Mouse (Mus musculus) liver, adult 10 weeks (tissue): ENCODE data around the gene Lsr. TPM values are rescaled to one million over a fixed set of nuclear protein-coding genes. Genes with fewer than 3 reads are reported as not detected.

ENCODE experiments used
- polyA plus RNA-seq: library from polyadenylated mRNA; stranded (reverse); fragments of 350-450 nt; fragmentation: Illumina TruSeq; extraction: RNeasy Lipid Tissue Mini Kit (QIAGEN cat#74804); gene quantifications from one replicate; pipeline ENCODE4 v1.2.3, GENCODE M21; 2014; ENCODE audit warnings: low read depth, low replicate concordance

Lsr gene
- polyA plus RNA-seq: 12.5 TPM

DNA sequence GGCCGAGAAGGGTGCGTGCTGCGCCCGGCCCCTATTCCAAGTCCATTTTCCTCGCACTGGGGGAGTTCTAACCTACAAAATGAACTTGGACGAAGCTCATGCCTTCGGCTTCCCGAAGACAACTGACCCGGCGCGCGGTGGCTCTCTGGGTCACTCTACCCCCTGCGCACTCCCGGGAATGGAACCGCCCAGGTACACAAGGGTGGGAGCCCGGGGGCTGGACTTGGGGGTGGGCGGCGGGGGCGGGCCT, at the start of gene Lsr:
Lsr (minus strand) TSS at position 214 of the 250 bp plus-strand sequence.

DNA sequence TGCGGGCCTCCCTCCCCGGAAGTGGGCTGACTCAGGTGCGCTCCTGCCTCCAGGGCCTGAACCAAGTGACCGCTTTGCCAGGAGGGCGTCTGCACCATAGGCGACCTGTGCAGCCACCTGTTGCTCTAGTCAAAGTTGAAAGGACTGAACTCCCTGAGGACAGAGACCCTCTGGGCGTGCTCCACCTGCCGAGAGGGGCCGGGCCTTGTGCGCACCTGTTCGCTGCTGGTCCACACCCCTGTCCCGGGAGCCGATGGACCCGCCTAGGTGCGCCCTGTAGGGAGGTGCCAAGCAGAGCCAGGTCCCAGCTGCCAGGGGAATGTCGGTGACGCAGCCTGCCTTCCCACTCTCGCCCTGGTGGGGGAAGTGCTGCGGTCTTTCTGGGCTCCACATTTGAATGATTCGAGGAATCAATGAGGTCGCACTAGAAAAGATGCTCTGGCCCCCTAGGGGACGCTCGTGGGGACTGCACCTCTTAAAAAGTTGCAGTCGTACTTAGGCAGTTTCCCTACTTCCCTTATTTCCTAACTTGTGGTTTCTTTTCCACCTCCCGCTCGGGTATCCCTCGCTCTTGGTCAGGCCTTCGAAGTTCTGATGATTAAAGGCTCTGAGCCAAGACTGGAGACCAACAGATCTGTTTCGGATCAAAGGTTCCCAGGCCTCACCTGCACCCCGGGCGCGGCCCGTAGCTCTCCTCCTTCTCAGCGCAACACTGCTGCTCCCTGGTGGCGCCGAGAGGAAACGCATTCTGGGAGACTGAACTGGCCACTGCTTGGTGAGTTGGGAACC, 431 bp upstream of the Lsr start, which contains the start of gene Fam187b:
Fam187b (plus strand) TSS at position 290 of the 789 bp plus-strand sequence.

DNA sequence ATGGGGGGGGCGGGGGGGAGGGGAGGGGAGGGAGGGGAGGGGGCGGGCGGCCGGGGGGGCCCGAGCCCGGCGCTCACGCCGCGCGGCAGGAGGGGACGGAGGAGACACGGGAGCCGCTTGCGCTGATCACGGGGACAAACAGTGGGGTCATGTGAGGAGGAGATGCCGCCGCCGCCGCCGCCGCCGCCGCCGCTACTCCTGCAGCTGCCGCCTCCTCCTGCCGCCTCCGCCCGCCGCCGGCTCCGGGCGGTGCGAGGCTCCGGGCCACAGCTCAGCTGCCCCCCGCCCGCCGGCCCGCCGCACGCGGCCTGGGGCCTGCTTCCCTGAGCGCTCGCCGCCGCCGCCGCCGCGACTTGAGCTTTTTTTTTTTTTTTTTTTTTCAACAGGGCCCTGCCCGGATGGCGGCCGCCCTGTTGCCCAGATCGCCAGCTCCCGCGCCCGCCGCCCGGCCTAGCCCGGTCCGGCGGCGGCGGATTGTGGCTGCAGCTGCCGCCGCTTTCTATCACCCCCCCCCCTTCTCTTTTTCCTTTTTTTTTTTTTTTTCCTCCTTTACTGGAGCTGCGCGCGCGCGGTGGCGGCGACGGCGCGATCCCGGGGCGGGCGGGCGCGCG, 16.4 kb downstream of the Lsr start, which contains the start of gene Usf2:
Usf2 (minus strand) TSS at position 48 of the 611 bp plus-strand sequence.

DNA sequence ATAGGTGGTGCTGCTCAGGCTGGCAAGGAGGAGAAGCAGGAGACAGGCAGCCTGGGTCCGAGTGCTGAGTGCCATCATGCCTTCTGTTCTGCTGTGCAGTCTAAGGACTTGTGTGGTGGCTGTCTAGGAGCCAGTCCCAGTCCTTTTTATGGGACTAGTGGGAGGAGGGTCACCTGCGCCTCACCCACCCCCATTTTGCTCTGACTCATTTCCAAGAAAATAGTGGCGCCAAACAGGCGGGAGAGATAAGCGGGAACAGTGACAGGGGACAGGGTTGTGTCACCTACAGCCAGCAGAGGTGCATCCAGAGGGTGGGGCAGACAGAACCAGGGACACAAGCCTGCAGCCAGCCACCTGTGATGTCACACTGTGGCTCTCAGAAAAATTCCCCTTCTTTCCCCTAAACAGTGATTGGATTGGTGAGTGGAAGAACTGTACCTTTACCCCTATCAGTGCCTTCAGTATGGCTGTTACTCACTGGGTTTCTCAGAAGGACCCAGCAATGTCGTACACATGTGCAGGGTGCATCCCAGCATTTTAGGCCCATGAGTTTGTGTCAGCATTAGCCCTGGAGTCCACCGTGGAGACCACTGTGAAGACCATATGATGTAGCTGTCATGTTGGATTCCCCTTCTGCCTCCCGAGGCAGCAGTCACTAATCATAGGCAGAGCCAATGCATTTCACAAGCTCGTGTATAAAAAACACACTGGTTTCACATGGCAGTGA, 29.2 kb downstream of the Lsr start, which contains the start of gene Hamp:
Hamp (minus strand) TSS at position 124 of the 727 bp plus-strand sequence.

DNA sequence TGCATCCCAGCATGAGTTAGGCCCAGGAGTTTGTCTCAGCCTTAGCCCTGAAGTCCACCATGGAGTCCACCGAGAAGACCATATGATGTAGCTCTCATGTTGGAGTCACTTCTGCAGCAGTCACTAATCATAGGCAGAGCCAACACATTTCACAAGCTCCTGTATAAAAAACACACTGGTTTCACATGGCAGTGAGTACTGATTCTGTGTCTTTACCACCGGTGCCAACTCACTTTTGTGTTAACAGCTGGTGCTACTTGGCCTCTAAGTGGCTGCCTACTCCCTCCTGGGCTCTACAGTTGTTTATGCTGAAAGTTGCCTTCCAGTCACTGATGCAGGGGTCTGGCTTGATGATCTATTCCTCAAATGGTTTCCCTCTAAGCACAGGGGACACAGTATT, 48.7 kb downstream of the Lsr start, which contains the start of gene Hamp2:
Hamp2 (minus strand) TSS at position 101 of the 400 bp plus-strand sequence.

DNA sequence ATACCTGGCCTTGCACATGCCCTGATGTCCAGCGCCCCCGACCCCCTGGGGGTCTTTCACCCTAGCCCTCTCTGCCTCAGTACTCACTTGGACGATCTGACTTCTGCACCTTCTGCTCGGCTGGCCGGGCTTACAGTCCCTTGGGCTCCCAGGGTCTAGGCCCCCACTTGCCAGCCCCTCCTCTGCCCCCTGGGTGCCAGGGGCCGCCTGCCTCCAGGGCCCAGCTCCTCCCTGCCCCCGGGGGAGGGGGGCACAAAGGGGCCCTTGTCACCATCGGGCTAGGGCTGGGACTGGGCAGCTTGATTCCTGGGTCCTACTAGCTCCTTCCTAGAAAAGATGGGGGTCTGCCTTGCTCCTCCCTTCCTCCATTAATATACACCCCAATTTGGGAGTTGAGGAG, 58.5 kb downstream of the Lsr start, which contains the start of gene Mag:
Mag (minus strand) TSS at position 142 of the 400 bp plus-strand sequence.

Other genes starting within 250 kb of the Lsr start
- gene Tmem147, start 243.9 kb downstream of the Lsr start, polyA plus RNA-seq: 28.3 TPM
- not detected for gene Gapdhs, start 229.8 kb downstream of the Lsr start, polyA plus RNA-seq
- gene Sbsn, start 222.0 kb downstream of the Lsr start, polyA plus RNA-seq: not detected
- not detected for gene Dmkn, start 209.7 kb downstream of the Lsr start, polyA plus RNA-seq
- not detected for gene Krtdap, start 185.6 kb downstream of the Lsr start, polyA plus RNA-seq
- not detected for gene Ffar2, start 149.7 kb downstream of the Lsr start, polyA plus RNA-seq
- gene Ffar3, start 117.3 kb downstream of the Lsr start, polyA plus RNA-seq: not detected
- gene Ffar1, start 111.9 kb downstream of the Lsr start, polyA plus RNA-seq: not detected
- 0.79 TPM for gene Cd22, start 93.1 kb downstream of the Lsr start, polyA plus RNA-seq
- not detected for gene Mag, start 58.6 kb downstream of the Lsr start, polyA plus RNA-seq
- 1,441 TPM for gene Hamp2, start 48.8 kb downstream of the Lsr start, polyA plus RNA-seq
- gene Hamp, start 29.4 kb downstream of the Lsr start, polyA plus RNA-seq: 2,943 TPM
- 49.2 TPM for gene Usf2, start 16.7 kb downstream of the Lsr start, polyA plus RNA-seq
- gene Fam187b, start 326 bp upstream of the Lsr start, polyA plus RNA-seq: 2.4 TPM
- gene Fxyd5, start 69.0 kb upstream of the Lsr start, polyA plus RNA-seq: 2.7 TPM
- gene Fxyd7, start 78.0 kb upstream of the Lsr start, polyA plus RNA-seq: not detected
- 52.4 TPM for gene Fxyd1, start 83.7 kb upstream of the Lsr start, polyA plus RNA-seq
- not detected for gene Lgi4, start 85.9 kb upstream of the Lsr start, polyA plus RNA-seq
- gene Fxyd3, start 103.2 kb upstream of the Lsr start, polyA plus RNA-seq: 0.95 TPM
- 31.2 TPM for gene Hpn, start 141.8 kb upstream of the Lsr start, polyA plus RNA-seq
- 0.42 TPM for gene Scn1b, start 153.5 kb upstream of the Lsr start, polyA plus RNA-seq
- 3.9 TPM for gene Gramd1a, start 182.4 kb upstream of the Lsr start, polyA plus RNA-seq